Mouse (Mus musculus) adrenal gland, postnatal 36 days (tissue): ENCODE results near the gene Il23r. TPM values are rescaled to one million over a fixed set of nuclear protein-coding genes. Genes with fewer than 3 reads are reported as not detected.

Experiments used
- DNase-seq, 2 experiments: peaks; one replicate each; pipeline ENCODE4 v3.0.0; 2021; ENCODE audit warnings: mixed read lengths in 1 of 2
- total RNA-seq, 2 experiments: library from RNA; stranded (reverse); gene quantifications; 2 replicates each; pipeline ENCODE4 v1.2.3; 2021

The Il23r gene
- total RNA-seq, 2 experiments from 2014 or later, result 5.6 to 7.4 TPM

GRCm38 (mm10) chr6:67431808-67432207 lies 59.8 kb downstream of the Il23r start:
- DNase-seq, result no peak

GRCm38 (mm10) chr6:67421761-67422160 lies 69.9 kb downstream of the Il23r start:
- no peak for DNase-seq

- no peak for DNase-seq
These were observed 75.1 kb downstream of the Il23r start for GRCm38 (mm10) chr6:67416557-67416956.

GRCm38 (mm10) chr6:67415276-67415675 lies 76.4 kb downstream of the Il23r start:
- no peak for DNase-seq

GRCm38 (mm10) chr6:67413378-67413777 lies 78.3 kb downstream of the Il23r start:
- DNase-seq, result no peak

GRCm38 (mm10) chr6:67405281-67405682 lies 86.4 kb downstream of the Il23r start:
- no peak for DNase-seq

GRCm38 (mm10) chr6:67399551-67399950 lies 92.1 kb downstream of the Il23r start:
- DNase-seq, result no peak

GRCm38 (mm10) chr6:67375982-67376391 lies 115.7 kb downstream of the Il23r start, which contains the start of gene Il12rb2:
Gene Il12rb2, minus strand, starts transcription at chr6:67376188.
- DNase-seq, result peak in 1 of 2 experiments; percentile 2

Other genes starting within 250 kb of the Il23r start
- under 1 TPM; 0.10 to 0.20 TPM for gene Il12rb2, start 115.7 kb downstream of the Il23r start, total RNA-seq
- not detected for gene Tacstd2, start 43.9 kb upstream of the Il23r start, total RNA-seq